Mouse (Mus musculus) midbrain, embryonic 16.5 days (tissue): ENCODE data around the gene Atxn7l1. TPM values are rescaled to one million over a fixed set of nuclear protein-coding genes. Genes with fewer than 3 reads are reported as not detected.

Experiments
- ATAC-seq: fragments of 200-750 bp; cut with Nextera tagmentation; 2 replicates; pipeline ENCODE4 v1.8.0; 2017; ENCODE audit warnings: moderate TSS enrichment
- H3K27ac ChIP-seq: fragments of 300-500 bp; sonication (generic); 2 replicates; pipeline ENCODE4 v1.5.1; 2014; ENCODE audit warnings: mild to moderate bottlenecking, low read length, mixed read lengths
- H3K27me3 ChIP-seq: fragments of 300-500 bp; sonication (generic); 2 replicates; pipeline ENCODE4 v1.6.1; 2014; ENCODE audit warnings: low read depth, low read length, mixed read lengths; ENCODE audit not compliant: control insufficient read depth, insufficient read depth
- H3K36me3 ChIP-seq: fragments of 300-500 bp; sonication (generic); 2 replicates; pipeline ENCODE4 v1.6.1; 2014; ENCODE audit warnings: mild to moderate bottlenecking, low read length, moderate library complexity, mixed read lengths; ENCODE audit not compliant: control insufficient read depth, insufficient read depth
- H3K4me1 ChIP-seq: fragments of 300-500 bp; sonication (generic); 2 replicates; pipeline ENCODE4 v1.6.1; 2014; ENCODE audit warnings: mild to moderate bottlenecking, low read length, mixed read lengths; ENCODE audit not compliant: control insufficient read depth, insufficient read depth
- H3K4me2 ChIP-seq: fragments of 300-500 bp; sonication (generic); 2 replicates; pipeline ENCODE4 v1.6.1; 2014; ENCODE audit warnings: mild to moderate bottlenecking, low read length, mixed read lengths
- H3K4me3 ChIP-seq: fragments of 300-500 bp; sonication (generic); 2 replicates; pipeline ENCODE4 v1.5.1; 2014; ENCODE audit warnings: low read depth, mild to moderate bottlenecking, low read length, moderate library complexity, mixed read lengths
- H3K9ac ChIP-seq: fragments of 300-500 bp; sonication (generic); 2 replicates; pipeline ENCODE4 v1.6.1; 2014; ENCODE audit warnings: low read depth, low read length, mixed read lengths
- H3K9me3 ChIP-seq: fragments of 300-500 bp; sonication (generic); replicated peaks from 2 replicates; pipeline ENCODE4 v1.6.1; 2014; ENCODE audit warnings: mild to moderate bottlenecking, low read length, mixed read lengths; ENCODE audit not compliant: control insufficient read depth, poor library complexity, severe bottlenecking
- WGBS: fragments of 180-500 bp; shearing (Covaris S2); extraction: QIAGEN DNeasy Blood & Tissue Kit; methylation state at CpG from one replicate; pipeline ENCODE4 v1.1.7; 2014; 5-methylcytosine and 5-hydroxymethylcytosine counted together
- polyA plus RNA-seq: library from polyadenylated mRNA; unstranded; fragments of >200 nt; fragmentation: Nextera tagmentation; extraction: Ambion mirVana; gene quantifications from 2 replicates; pipeline ENCODE4 v1.2.1, GENCODE M21; 2015

The Atxn7l1 gene
- polyA plus RNA-seq, 1 experiment from 2014 or later, result 25.0 TPM

DNA sequence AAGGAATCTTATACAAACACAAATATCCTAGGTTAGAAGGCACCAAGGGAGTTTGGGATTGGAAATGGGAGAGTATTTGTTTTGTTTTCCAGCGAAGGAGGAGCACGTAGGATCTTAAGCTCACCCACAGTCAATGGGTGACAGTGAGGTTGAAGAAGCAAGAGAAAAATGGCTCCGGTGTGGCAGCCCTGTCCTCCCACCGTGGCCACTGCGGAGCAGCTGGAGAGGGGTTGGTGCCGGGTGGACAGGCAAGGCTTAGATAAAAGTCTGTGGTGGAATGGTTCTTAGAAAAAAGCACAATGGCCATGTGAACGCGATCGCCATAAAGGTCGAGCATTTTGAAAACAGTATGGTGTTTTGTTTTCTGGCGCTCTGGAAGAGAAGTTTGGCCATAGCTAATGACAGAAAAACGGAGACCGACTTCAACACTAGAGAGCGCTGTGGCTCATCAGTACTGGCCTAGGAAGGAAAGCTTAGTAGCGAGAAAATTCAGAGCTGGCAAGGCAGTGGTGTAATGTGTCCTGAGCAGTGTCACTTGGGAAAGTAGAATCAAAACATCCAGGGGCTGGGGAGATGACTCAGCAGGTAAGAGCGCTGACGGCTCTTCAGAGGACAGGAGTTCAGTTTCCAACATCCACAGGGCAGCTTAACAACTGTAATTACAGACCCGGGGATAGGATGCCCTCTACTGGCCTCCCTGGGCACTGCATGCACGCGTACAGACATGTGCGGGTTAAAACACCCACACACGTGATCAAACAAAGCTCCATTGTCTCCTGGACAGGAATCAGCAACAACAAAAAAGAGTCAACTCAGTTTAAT is 232.3 kb downstream of the Atxn7l1 start:
- H3K27ac ChIP-seq, result no peak overlapping the region
- H3K4me2 ChIP-seq, result peak overlapping the region; percentile 45
- WGBS, result 20% methylated on average over 22 of the region's 22 CpGs
- peak; percentile 78 for ATAC-seq
- no peaks in the 10 kb centered on the region for H3K36me3 ChIP-seq
- no peak overlapping the region for H3K9ac ChIP-seq
- no peaks in the 10 kb centered on the region for H3K9me3 ChIP-seq
- H3K4me3 ChIP-seq, result no peak overlapping the region
- H3K27me3 ChIP-seq, result no peaks in the 10 kb centered on the region
- no peaks in the 10 kb centered on the region; the same call in 1 of the 2 replicates for H3K4me1 ChIP-seq

DNA sequence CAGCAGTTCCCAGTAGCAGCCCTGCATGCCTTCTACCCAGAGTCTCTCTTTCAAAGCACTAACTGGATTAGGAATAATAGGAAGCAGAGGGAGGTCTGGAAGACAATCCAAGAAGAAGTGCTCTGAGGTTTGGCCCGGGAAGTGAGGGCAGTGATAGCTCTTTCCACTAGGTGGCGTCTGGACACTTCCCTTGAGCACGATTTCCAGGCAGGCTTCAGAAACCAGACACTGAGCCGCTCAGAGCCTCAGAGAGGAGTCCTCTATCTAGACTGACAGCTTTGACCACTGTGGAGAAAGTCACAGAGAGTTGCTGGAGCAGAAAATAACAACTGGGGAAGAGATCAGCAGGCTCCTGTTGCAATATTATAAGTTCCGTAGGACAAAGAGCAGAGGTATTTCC is 241.3 kb downstream of the Atxn7l1 start:
- no peak overlapping the region for H3K4me2 ChIP-seq
- H3K27me3 ChIP-seq, result no peaks in the 10 kb centered on the region
- no peak overlapping the region for H3K27ac ChIP-seq

DNA sequence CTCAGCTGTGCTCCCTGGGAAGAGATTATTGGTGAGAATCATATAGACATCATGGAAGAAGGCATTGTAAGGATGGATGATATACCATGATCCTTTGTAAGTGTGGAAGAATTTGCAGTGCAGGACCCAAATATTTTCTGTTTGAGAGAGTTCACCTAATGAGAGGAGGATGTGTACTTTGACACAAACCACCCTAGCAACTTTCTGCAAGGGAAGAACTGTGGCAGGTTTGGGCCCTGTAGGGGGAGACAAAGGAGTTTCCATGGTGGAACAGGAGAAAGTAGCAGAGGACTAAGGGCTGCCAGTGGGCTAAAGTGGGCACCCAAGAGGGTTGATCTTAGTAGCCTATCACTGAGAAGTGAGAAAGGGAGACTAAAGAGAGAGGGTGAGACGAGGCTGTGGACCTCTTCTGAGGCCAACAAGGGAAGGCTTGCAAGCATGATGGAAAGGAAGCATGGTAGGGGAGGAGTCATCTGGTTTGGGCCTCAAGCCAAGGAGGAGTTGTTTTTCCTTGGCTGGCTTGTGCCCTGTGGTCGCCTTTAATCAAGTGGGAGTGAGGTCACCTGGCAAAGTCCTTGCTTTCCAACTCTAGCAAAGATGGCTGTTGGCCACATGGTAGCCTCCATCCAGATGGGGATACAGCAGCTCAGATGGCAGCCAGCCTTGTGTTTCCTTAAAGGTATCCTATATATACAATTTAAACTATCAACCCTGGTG is 243.5 kb downstream of the Atxn7l1 start:
- Histone ChIP-seq H3K27ac (no peak overlapping the region), H3K4me1 (peaks cover 6% of the 10 kb centered on the region), H3K4me3 (no peak overlapping the region), H3K9me3 (no peaks in the 10 kb centered on the region), H3K4me2 (no peak overlapping the region), H3K36me3 (no peaks in the 10 kb centered on the region), H3K9ac (no peak overlapping the region), H3K27me3 (no peaks in the 10 kb centered on the region)
- 66% methylated on average over 2 of the region's 2 CpGs for WGBS
- ATAC-seq, result no peak

More for the DNA sequence above, 241.3 kb downstream of the Atxn7l1 start:
- Histone ChIP-seq H3K4me1 (no peaks in the 10 kb centered on the region), H3K9ac (no peak overlapping the region), H3K36me3 (no peaks in the 10 kb centered on the region), H3K9me3 (no peaks in the 10 kb centered on the region), H3K4me3 (no peak overlapping the region)
- peak; percentile 80 for ATAC-seq
- WGBS, result 4% methylated on average over 5 of the region's 5 CpGs

DNA sequence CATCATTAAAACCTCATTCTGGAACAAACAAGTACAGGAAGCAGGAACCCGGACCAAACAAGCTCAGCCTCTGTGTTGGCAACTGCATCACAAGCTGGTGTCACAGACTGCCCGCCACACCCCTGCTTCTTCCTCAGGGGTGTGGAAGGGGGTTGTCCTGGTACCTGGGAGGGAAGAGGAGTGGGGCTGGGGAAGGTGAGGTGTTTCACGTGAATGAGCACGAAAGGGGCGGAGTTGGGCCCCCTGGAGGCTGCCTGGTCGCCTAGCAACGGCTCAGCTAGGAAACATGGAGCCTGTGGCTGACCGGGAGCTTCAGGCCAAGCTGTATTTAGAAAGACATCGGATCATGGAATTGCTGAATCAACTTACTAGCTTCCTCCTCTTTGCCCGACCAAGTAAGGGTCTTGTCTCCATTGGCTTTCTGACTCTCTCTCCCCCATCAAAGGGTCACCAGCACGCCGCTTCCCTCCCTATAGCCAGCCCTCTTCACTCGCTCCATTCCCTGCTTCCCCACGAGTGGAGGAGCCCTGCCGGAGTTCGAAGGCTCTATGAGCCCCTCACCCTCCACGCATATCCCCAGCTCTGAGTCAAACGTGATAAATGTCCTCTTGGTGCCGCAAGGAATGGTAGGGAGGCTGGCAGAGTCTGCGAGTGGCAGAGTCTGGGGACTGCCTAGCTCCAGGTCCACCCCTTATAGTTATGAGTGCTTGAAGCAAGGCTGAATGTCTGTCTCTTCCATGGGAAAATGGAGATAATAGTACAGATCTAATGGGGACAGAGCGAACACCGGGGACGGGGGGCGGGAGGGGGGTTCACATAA is 247.5 kb downstream of the Atxn7l1 start, which contains the start of gene Efcab10:
TSS of gene Efcab10 (plus strand) at position 51 of the 820 bp plus-strand sequence.
- Histone ChIP-seq H3K9me3 (no peaks in the 10 kb centered on the region), H3K4me3 (peak within 1 kb of the TSS; percentile 25), H3K27ac (peak within 1 kb of the TSS; percentile 76), H3K27me3 (no peaks in the 10 kb centered on the region), H3K4me2 (peak within 1 kb of the TSS; percentile 46), H3K4me1 (peaks cover 6% of the 10 kb centered on the region), H3K9ac (peak within 1 kb of the TSS; percentile 14), H3K36me3 (no peaks in the 10 kb centered on the region)
- ATAC-seq, result peak; percentile 87
- WGBS, result 6% methylated on average over 24 of the region's 24 CpGs

DNA sequence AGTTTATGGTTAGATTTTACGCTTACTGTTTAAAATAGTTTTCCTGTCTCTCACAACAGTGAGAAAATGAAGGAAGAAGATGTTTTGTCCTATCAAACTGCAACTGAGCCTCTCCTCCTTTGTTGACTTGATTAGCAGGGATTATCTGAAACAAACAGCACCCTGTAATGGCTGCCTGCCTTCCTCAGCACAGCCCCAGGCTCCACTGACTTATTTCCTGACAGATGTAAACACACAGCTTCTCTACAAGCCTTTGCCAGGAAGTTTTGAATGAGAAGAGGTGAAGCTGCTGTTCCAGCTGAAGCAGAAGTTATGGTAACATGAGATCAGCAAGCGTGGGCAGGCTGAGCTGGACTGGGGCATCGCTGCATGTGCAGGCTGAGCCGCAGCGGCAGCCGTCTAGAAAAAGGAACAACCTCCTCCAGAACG is 255.8 kb downstream of the Atxn7l1 start:
- no peak for ATAC-seq
- no peak overlapping the region for H3K27ac ChIP-seq
- no peak overlapping the region for H3K9ac ChIP-seq
- H3K9me3 ChIP-seq, result no peaks in the 10 kb centered on the region
- H3K4me3 ChIP-seq, result no peak overlapping the region
- WGBS, result 70% methylated on average over 7 of the region's 7 CpGs
- H3K4me2 ChIP-seq, result no peak overlapping the region
- H3K36me3 ChIP-seq, result no peaks in the 10 kb centered on the region
- H3K4me1 ChIP-seq, result peaks cover 5% of the 10 kb centered on the region; the same call in 1 of the 2 replicates
- H3K27me3 ChIP-seq, result no peaks in the 10 kb centered on the region

DNA sequence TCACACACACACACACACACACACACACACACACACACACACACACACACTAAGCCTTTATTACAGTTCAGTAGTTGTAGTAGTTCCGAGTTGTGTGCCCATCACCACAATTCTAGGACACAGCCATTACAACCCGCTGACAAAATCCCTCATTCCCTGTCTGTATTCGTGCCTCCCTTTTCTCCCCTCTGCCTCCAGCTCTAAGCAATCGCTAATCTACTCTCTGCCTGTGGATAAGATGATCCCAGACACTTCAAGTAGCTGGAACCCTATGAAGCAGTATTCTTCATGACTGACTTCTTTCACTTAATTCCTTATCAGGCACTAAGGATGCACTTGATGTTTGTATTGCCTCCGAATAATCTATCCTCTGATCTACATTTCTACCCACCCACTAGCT is 257.5 kb downstream of the Atxn7l1 start:
- WGBS, result 28% methylated on average over 5 of the region's 5 CpGs
- Histone ChIP-seq H3K27ac (peak overlapping the region; percentile 18; the same call in 1 of the 2 replicates), H3K36me3 (no peaks in the 10 kb centered on the region), H3K9me3 (no peaks in the 10 kb centered on the region), H3K4me1 (peaks cover 5% of the 10 kb centered on the region; the same call in 1 of the 2 replicates), H3K4me3 (no peak overlapping the region), H3K27me3 (no peaks in the 10 kb centered on the region), H3K9ac (no peak overlapping the region), H3K4me2 (no peak overlapping the region)
- peak; percentile 45; the same call in 1 of the 2 replicates for ATAC-seq

DNA sequence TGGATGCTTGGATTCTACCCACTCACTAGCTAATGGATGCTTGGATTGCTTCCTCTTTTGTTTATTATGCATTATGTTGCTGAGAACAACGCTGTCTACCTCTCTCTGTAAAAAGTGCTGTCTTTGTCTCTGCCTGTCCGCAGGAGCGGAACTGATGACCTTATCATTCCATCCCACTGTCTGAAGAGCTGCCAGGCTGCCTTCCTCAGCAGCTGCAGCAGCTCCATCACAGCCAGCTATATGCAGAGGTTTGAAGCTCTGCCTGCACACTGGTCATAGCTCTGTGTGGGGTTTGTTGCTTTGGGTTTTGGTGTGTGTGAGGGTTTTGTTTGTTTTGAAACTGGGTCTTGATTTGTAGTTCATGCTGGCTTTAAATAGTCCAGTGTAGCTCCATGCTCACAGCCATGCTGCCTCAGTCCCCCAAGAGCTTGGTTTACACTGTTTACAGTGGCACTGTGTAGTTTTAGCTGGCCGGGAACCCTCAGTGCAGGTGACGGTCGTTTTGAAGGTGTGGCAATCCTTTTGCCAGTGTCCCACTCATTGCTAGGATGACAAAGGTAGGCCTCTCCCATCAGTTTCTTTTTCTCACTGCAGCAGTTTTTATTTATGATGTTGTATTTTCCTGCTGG is 258.0 kb downstream of the Atxn7l1 start:
- ATAC-seq, result peak; percentile 73; the same call in 1 of the 2 replicates
- H3K36me3 ChIP-seq, result no peaks in the 10 kb centered on the region
- no peaks in the 10 kb centered on the region for H3K9me3 ChIP-seq
- no peak overlapping the region for H3K9ac ChIP-seq
- no peaks in the 10 kb centered on the region for H3K27me3 ChIP-seq
- peak overlapping the region; percentile 18; the same call in 1 of the 2 replicates for H3K27ac ChIP-seq
- H3K4me2 ChIP-seq, result no peak overlapping the region
- peaks cover 5% of the 10 kb centered on the region; the same call in 1 of the 2 replicates for H3K4me1 ChIP-seq
- no peak overlapping the region for H3K4me3 ChIP-seq
- 31% methylated on average over 6 of the region's 6 CpGs for WGBS

DNA sequence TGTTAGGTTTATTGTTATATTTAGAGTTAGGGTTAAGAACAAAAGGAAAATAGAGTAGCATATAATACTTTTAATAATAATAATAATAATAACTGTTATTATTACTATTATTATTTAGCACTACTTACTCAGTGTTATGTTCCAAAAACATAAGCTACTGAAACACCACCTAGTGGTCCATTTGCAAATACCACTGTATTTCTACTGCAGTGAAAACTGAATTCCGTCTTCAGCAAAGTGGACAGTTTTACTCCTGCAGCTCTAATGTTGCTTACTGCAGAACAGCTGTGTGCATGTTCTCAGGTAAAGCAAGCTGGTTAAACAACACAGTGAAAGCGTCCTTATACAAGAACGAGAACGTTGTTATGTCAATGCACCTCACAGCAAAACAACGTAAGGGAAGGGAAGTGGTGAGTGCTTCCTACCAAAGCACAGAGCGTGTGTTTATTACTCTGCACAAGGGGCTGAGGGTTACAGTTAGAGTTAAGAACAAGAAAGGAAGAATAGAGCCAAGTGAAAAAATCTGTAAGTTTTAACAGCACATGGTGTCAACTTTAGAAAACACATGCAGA is 264.2 kb downstream of the Atxn7l1 start:
- no peak for ATAC-seq
- Histone ChIP-seq H3K4me3 (no peak overlapping the region), H3K27ac (no peak overlapping the region), H3K9me3 (no peaks in the 10 kb centered on the region), H3K36me3 (no peaks in the 10 kb centered on the region), H3K4me2 (no peak overlapping the region), H3K27me3 (no peaks in the 10 kb centered on the region), H3K9ac (no peak overlapping the region), H3K4me1 (no peaks in the 10 kb centered on the region)
- 50% methylated on average over 6 of the region's 6 CpGs for WGBS
